Mouse (Mus musculus) erythroblast, embryonic 14.5 days (primary cell): Measurements from ENCODE around the gene Clec4n.

Experiments
- GATA1 ChIP-seq: IDR thresholded peaks from 2 replicates; pipeline ENCODE4 v1.6.1; 2012; ENCODE audit warnings: low read length, inconsistent platforms, mixed read lengths
- TAL1 ChIP-seq: IDR thresholded peaks from 3 replicates; pipeline ENCODE4 v1.6.1; 2012; ENCODE audit warnings: low read length, inconsistent platforms, mixed read lengths

DNA sequence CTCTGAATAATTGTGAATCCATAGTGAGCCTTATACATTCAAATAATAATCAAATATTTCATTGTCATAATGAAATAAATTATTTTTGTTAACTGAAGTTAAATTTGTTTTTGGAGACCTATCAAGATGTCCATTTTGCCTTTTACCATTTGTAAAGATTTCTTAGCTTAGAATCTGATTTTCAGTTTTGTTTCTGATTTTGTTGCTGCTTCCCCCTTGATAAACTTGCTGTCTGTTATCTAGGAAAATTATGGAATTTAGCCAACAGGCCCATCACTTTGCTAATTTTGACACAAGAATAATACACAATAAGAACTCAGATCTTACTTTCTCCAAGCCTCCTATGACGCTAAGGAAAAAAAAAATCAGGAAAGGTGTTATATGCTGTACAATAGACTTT, 31.2 kb downstream of the Clec4n start:
- TF ChIP-seq TAL1 = no peak
- TF ChIP-seq GATA1 = no peak
